Mouse (Mus musculus): Measurements from ENCODE around the gene Ripor2.

Gene Ripor2

GRCm38 (mm10) chr13:24778026-24778425 lies 196.0 kb downstream of the Ripor2 start:
- no peak for DNase-seq

- DNase-seq, result no peak
Measured at GRCm38 (mm10) chr13:24778706-24779380, 196.9 kb downstream of the Ripor2 start.

- DNase-seq, result no peak
Measured at GRCm38 (mm10) chr13:24781916-24782315, 199.9 kb downstream of the Ripor2 start.

All from kidney, adult 18-20 months (tissue).